Mouse (Mus musculus): Measurements from ENCODE around the gene Camkk1. TPM values are rescaled to one million over a fixed set of nuclear protein-coding genes. Genes with fewer than 3 reads are reported as not detected.

Camkk1 gene
- total RNA-seq, 2 experiments from 2014 or later: 2.5 to 2.6 TPM

DNA sequence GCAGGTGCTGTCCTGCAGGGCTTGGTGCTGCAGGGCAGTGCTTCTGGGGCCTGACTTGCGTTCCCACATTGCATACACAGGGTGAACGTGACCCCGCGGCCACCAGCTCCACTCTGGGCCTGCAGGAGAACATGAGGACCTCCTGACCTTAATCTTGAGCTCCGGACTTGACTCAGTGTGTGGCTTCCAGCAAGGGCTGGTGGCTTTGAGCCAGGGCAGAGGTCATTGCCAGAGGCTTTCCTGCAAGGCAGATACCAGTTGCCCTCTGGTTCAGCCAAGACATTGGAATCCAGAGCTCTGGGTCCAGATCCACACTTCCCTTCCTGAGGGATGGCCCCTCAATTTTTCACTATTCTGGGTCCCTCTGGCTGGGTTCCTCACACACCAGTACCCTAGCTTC, 4.8 kb upstream of the Camkk1 start:
- no peak for DNase-seq (ENCODE audit: low spot score in 2 of 2)

DNA sequence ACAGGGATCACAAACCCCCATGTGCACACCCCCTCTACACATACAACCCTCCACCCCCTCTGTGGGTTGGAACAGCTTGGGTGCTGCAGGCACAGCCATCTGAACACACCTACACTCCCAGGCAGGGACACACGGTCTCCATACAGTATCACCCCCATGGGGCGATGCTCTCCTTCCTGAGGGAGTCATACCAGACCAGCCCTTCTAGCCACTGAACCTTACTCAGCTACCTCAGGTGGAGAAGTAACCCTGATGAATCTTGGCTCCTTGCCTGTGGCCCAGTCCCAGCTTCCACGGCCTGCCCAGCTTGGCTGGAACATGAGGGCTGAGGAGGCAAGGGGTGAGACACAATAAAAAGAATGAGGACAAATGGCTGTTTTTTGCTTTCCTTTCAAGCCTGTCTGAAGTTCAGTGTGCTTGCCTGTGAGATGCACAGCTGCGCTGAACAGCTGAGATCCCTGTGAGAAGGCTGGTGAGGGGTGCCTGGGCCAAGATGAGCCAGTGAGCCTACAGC, 3.9 kb upstream of the Camkk1 start:
- no peak for DNase-seq (ENCODE audit: low spot score in 2 of 2)

DNA sequence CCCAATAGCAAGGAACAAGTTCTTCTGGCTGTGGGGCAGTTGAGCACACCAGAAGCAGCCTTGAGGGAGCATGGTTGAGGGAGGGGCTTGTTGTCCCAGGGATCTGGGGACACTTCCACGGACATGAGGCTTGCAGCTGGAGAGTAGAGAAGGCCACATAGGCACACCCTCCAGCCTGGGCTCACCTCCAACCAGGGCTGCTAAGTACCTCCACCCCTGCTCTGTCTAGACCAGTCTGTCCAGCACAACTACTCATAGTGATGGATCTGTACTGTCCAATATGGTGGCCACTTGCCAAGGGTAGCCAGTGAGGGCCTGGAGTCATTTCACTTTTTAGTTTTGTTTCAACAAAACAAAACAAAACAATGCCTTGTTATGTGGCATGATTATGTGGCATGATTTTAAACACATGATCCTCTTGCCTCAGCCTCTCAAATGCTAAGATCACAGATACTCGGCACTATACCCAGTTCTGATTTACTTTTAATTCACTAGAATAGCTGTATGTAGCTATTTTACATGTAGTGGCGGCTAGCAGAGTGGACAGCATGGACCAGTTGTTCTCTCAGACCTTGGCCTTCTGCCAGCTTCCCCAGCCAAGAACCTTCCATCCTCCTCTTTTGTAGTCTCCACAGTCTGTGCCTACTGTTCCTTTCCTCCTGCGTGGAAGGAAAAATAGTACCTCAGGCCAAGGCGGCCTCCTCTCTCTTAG, 3.3 kb upstream of the Camkk1 start:
- no peak for DNase-seq (ENCODE audit: low spot score in 2 of 2)

DNA sequence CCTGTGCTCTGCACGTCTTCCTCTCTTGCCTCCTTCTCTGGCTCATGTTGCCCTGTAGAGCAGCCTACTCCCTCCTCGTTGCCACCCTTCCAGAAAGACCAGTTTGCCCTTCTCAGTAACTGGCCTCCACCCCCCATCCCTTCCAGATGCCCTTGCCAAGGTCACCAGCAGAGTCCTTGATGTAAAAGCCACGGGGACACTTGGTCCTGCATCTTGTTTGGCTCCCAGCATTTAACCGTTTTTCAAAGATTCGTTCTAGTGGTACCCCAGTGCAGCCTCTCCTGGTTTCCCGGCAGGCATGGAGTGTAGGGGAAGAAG, 2.7 kb upstream of the Camkk1 start:
- no peak for DNase-seq (ENCODE audit: low spot score in 2 of 2)

DNA sequence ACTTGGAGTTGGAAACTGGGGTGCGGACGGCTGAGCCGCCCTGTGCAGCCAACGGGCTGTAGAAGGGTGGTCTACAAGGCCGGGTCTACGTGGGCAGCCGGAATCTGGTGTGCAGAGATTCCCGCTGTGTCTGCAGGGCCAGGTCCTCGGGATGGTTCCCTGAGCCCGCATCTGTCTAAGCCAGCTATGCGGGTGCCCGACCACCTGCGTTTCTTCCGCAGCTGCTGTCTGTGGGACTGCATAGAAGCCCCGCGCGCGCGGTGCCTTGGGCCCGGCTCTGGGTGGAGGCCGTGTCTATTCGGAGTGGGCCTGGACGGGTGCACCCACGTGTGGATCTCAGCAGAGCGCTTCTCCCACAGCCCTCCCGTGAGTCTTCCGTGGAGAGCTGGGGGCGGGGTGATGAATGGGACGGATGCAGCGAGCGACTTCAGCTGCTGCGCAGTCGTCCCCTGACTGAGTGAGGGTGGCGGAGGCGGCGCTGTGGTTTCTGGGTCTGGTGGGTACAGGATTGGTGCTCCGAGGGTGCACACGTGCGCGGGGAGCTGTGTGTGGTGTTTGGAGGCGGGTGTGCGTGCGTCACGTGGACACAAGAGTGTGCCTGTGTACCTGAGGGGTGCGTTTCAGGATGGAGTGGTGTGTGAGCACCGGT, 463 bp downstream of the Camkk1 start:
- no peak for DNase-seq (ENCODE audit: low spot score in 2 of 2)

DNA sequence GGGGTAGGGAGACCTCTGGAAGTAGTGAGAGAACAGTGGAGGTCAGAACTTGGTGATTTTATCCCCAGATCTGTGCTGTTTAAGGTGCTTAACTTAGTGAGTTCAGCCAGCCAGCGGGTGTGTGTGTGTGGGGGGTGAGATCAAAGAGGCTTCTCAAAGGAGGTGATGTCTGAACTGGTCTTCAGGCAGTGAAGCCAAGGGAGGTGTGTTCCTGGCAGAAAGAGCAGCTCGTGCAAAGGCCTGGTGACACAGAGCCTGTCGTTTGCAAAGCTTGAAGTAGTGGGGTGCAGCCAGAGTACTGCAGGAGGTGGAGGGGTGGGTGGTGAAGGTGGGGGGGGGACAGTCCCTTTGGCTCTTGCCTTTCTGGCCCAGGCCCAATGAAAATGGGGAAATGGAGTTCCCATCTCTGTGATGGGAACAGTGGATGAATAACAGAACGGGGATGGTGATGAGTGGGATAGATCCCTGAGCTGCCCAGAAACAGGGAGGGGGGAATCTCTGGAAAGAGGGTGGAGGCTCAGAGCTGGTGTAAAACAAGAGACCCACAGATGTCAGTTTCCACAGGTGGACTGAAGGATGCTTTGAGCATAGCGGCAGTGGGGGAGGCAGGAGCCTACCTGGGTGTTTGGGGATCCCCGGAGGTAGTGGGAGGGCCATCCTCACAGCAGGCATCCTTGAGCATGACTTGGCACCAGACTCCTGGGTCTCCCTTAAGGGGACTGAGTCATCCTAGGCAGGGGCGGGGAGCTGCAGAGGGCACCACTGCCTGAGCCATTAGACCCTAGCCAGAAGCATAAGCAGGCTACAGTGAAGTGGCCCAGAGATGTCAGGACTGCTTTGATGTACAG, 2.4 kb downstream of the Camkk1 start:
- DNase-seq (ENCODE audit: low spot score in 2 of 2): no peak

DNA sequence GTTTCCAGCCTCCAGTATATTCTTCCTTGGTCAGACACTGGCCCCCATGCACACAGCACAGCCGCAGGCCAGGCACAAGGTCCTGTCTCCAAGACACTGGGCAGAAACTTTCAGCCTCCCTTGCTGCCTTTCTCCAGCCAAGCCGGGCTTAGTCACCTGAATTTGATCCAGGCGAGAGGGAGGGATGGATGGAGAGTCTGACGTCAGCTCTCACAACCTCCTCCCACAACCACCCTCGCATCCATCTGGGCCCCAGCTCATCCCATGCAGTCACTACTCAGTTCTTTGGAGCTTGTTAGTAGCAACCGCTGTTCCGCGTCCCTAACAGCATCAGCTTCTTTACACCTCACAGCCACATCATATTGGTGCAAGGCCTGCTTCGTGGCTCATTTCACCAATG, 4.3 kb downstream of the Camkk1 start:
- no peak for DNase-seq (ENCODE audit: low spot score in 2 of 2)

DNA sequence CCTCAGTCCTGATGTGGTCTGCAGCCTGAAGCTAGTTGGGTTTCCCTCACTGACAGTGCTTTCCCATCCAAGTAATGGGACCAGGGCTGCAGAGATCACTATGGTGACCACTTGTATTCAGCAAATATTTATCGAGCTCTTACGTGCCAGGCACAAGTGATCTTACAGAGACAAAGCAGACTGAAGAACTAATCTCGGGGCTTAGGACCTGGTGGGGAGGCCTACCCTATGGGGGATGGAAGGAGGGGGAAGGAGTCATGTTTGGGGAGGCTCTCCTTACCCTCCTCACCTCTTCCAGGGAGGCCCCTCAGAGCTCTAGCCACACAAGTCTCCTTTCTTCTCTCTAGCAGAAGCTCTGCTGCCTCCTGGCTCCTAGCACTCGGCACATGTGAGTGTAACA, 5.0 kb downstream of the Camkk1 start:
- DNase-seq (ENCODE audit: low spot score in 2 of 2): no peak

DNA sequence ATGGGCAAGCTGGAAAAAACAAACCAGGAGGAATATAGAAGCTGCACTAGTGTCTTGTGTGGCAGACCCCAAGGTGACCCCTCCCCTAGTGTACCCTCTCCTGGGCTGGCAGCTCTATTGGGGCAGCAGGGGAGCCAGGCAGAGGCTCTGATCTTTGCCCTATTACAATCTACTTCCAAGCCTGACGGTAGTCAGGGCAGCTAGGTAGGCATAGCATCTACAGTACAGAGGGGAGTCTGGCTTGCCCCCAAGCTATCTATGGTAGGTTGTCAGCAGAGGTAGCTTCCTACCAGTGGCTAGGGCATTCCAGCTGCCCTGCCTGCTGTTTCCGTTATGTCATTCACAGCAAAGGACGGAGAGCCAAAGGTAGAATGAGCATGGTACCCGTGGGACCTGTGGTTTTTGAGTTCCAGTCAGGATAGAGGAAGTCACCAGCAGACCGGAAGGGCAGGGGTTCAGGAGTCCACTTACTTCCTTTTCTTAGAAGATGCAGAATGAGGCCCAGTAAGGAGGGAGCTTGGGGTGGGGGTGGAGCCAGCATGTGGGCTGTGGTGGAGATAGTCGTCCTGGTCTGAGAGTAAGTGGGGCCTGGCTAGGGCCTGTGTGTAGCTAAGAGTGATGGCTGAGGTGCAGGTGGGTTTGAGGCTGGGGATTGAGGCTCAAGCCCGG, 5.6 kb downstream of the Camkk1 start:
- no peak for DNase-seq (ENCODE audit: low spot score in 2 of 2)

DNA sequence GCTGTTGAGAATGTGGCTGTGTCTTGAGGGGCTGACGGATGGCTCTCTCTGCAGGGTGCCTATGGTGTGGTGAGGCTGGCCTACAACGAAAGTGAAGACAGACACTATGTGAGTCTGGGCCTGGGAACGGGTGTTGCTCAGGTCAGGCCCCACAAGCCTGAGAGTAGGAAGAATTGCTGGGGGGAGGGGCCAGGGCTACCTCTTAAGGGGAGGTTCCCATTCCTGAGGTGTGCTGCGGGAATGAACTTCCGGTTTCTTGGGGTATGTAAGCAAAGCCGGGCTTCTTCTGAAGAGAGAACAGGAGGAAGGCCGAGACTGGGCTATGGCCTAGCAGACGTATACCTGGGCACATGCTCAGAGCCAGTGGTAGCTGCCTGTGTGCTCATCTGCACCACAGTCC, 8.2 kb downstream of the Camkk1 start:
- DNase-seq (ENCODE audit: low spot score in 2 of 2): no peak

DNA sequence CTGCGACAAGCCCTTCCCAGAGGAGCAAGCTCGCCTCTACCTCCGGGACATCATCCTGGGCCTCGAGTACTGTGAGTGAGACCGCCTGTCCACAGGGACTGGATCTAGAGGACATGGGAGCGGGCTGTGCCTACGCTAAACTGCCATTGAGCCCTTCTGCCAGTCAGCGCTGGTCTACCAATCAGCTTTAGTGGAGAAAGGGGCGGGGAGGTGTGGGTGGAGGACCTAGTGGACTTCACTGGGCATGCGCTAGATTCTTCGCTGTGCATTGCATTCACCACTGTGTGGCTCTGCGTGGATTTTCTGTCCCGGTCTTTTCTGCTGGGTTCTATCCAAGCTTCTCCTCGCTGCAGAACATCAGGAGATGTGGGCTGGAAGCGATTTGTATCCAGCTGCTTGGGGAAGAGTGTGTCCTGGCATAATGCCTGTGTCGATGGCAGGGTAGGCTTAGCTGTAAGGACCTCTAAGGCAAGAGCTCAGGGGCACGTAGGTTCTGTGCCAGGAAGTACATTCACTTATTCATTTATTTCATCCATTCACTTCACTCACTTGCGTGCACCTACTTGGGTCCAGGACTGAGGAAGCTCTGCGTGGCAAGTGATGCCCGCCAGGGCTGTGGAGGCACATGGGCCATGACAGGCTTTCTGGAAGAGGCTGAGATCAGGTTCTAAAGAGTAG, 12.2 kb downstream of the Camkk1 start:
- DNase-seq (ENCODE audit: low spot score in 2 of 2): peak; percentile 50 to 79

DNA sequence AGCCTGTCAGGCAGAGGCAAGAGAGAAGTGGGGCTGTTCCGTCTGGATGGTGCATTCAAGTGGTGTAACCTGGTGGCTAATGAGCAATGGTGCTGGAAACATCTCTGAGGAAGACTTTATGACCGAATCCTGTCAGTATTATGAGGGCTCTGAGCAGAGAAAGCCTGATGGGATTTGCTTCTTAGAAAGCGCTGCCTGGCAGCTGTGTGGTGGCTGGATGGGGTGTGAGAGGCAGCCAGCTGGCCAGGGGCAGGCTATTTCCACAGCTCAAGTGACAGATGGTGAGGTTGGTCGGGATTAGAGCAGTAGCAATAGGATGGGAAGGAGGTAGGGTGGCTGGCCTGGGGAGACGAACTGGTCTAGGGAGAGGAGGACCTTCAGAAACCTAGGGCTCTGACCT, 12.7 kb downstream of the Camkk1 start:
- DNase-seq (ENCODE audit: low spot score in 2 of 2): no peak

DNA sequence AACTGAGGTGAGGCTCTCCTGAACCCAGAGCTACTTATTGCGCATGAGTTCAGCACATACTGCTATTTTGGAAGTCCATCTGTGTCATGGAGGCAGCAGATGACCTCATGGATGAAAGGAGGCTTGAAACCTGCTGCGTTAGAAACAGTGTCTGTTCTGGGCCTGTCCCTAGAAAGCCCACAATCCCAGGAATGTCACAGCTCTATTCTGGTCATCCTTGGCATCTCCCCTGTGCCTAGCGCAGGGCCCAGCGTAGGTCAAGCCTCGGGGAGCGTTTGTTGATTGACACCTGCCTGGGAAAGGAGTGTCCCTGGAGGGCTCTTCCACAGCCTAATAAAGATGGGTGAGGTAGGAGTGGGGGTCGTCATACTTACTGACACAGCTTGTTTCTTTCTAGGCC, 17.3 kb downstream of the Camkk1 start:
- DNase-seq (ENCODE audit: low spot score in 2 of 2): no peak

DNA sequence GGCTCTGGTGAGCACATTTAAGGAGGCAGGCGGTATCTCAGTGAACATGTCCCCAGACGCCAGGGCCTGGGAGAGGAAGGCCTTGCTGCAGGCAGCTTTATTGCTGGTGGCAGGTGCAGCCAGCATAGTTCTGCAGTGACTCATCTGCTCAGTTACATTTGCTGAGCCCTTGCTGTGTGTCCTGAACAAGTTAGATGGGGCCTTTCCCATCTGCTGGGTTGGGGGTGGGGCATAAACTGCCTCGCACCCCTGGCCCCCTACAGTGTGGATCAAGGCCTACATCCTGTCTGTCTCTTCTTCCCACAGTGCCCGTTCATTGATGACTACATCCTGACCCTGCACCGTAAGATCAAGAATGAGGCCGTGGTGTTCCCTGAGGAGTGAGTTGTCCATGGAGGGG, 18.1 kb downstream of the Camkk1 start:
- DNase-seq (ENCODE audit: low spot score in 2 of 2): no peak

DNA sequence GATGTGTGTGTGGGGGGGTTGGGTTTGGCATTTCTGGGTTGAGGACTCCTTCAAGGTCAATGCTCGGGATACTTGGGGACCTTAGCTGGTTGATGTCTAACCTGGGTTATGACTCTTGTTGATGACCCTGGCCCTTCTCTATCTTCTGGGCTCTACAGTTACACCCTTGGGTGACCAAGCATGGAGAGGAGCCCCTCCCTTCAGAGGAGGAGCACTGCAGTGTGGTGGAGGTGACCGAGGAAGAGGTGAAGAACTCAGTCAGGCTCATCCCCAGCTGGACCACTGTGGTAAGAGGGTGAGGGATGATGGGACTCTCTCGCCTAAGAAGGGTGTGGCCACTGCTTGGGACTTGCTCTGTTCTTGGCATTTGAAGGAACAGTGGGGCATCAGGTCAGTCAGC, 18.9 kb downstream of the Camkk1 start:
- DNase-seq (ENCODE audit: low spot score in 2 of 2): no peak

DNA sequence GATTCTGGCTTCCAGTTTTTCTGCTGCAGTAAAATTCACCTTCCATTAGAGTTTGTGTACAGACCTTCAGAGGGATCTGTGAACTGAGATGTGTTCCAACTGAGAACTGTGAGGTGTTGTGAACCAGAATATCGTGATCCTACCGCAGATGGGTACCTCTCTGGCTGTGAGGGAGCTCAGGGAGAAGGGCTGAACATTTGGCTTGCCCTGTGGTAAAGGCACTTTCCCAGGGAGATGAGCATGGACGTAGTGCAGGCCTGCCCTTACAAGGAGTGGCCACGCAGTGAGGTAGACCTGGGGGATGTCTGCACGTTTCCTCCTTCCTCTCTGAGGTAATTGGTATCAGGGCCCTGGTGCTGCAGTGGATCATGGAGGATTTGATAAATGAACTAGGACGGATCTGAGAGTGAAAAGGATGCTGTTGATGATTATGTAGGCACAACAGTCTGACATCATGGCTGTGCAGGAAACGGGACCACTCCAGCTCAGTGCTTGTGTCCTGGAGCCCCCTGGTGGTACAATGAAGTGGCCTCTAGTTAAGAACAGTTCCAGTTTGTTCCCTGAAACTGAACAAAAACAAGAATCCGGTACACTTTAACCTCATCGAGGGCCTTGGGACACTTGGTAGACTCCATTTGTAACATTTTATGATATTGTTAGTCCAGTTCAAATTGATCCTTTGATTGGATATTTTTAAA, 20.4 kb downstream of the Camkk1 start:
- peak in 1 of 2 experiments; percentile 41 for DNase-seq (ENCODE audit: low spot score in 2 of 2)

DNA sequence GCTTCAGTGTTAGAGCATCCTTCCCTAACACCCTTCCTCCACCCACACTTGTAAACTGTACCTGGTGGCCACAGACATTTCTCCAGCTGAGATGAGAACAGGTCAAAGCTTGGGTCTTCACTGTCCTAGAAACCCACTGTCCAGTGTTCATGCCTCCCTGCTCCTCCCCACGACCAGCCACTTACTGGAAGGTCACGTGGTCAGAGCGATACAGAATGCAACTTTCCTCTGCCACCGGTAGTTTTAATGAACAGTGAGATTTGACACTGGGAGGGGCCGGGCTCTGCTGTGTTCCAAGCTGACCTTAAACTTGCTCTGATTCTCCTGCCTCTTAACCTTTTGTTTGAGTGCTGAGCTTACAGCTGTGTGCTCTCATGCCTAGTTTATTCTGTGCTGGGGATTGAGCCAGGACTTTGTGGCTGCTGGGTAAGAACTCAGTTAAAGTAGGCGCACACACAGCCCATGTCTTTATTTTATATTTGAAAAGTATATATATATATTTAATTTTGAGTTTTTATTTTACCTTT, 25.5 kb downstream of the Camkk1 start:
- no peak for DNase-seq (ENCODE audit: low spot score in 2 of 2)

DNA sequence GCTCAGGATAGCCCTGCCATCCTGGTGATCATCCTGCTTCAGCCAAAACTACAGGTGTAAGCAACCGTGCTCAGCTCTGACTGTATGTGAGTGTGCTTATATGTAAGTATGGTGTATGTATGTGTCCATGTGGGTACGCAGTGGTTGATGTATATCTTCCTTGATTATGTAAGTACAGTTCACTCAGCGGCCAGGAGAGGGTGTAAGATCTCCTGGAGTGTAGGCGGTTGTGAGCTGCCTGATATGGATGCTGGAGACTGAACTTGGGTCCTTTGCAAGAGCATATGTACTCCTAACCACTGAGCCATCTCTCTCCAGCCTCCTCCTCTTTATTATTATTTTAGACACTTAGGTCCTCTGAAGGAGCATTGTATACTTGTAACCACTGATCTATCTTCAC, 26.0 kb downstream of the Camkk1 start:
- DNase-seq (ENCODE audit: low spot score in 2 of 2): no peak

DNA sequence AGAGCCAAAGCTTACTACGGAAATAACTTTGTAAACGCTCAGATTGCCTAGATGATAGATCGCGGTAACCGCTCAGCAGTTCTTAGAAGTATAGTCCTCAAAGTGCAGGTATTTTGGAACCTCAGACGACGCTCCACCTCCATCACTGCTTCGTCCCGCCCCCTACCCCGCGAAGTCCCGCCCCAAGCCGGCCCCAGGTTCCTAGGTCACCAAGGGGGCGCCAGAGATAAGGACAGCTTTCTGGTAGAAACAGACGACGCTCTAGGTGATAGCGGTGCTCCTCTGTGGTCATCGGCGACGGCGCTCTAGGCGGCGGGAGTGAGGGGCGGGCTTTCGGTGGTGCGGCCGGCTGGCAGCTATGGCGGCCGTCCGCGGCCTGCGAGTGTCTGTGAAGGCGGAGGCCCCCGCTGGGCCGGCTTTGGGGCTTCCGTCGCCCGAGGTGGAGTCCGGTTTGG, 28.8 kb downstream of the Camkk1 start, which contains the start of gene Ncbp3:
Ncbp3 (plus strand) TSS at position 242 of the 455 bp plus-strand sequence.
- peak; percentile 89 to 99 for DNase-seq (ENCODE audit: low spot score in 2 of 2)
